Mouse (Mus musculus) liver, adult 2 months (tissue): ENCODE results near the gene Gucy2g.

ENCODE experiments used
- CTCF ChIP-seq: fragments of 200-500 bp; IDR thresholded peaks from 2 replicates; pipeline ENCODE4 v1.5.1; 2011; ENCODE audit warnings: low read depth, low read length, control low read depth
- POLR2A ChIP-seq: fragments of 200-500 bp; IDR thresholded peaks from 2 replicates; pipeline ENCODE4 v1.6.1; 2011; ENCODE audit warnings: low read length, control low read depth; ENCODE audit not compliant: insufficient read depth; ENCODE audit errors: extremely low read depth

- TF ChIP-seq CTCF (no peak), POLR2A (no peak)
Observed at GRCm38 (mm10) chr19:55165183-55165865, 75.7 kb downstream of the Gucy2g start.
